Mouse (Mus musculus) regulatory T cell (primary cell): ENCODE results near the gene Ruvbl1.

Experiments used
- in situ Hi-C: fragments of 300-600 bp; cut with MboI, MseI; formaldehyde crosslinking; loops from one replicate; pipeline ENCODE4 v1.15.1; 2025; ENCODE audit warnings: high pct_unique_total_duplicates

The Ruvbl1 gene

DNA sequence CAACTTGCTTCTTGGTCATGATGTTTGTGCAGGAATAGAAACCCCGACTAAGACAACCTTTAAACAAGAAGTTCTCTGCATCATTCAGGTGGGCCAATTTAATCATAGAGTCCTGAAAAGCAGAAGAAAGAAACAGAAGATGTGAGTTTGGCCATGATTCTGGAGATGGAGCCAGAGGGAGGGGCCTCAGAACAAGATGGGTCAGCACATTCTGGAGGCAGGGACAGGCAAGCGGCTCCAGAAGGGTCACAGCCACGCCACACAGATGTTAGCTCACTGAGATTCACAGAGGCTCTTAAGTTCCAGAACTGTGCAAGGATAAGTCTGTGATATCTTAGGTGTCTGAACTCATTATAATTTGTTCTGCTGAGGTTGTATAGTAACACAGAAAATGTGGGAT is 79.0 kb downstream of the Ruvbl1 start:
- in situ Hi-C loops = no loop called here

DNA sequence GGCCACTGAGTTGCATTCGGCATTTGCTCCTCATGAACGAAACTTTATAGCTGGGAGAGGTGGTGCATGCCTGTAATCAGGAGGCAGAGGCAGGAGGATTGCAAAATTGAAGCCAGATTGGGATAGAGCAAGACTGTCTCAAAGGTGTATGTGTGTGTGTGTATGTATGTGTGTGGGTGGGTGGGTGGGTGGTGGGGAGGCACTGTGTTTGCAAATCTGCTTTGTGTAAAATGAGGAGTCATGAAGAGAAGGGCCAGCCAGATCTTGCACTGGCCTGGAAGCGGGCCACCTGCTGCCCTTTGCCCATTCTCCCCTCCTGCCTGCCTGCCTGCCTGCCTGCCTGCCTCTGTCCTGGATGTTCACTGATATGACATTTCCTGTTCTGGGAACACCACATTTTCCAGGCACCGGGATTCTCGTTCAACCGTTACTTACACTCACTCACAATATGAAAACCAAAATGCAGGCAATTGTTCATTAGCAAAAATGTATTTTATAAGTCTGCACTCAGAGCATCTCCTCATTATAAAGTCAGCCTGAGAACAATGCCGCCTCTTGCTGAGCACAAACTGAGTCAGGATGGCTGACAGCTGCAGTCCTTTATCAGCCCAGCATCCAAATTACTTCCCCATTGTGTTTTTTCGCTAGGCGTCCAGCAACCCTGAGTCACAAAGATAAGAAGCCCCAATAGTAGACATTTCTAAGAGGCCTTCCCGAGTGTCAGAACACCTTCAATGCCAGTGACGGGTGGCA is 79.6 kb downstream of the Ruvbl1 start:
- in situ Hi-C loops = no loop called here

DNA sequence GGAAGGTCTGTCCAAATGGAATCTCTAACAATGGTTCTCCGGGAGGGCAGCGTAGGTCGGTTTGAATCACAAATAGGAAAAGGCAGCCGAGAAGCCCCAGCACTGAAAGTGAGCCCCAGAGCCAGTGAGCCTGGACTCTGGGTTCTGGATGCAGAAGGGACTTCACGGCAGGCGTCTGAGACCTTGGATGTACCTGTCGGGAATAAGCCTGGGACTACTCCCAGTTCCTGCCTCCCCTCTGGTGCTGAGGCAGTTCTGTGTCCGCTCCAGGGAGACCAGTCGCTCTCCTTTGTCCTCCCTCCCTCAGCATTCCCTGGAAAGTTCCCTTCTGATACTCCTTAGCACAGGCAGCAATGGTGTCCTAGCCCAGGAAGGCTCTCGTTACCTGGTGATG is 80.2 kb downstream of the Ruvbl1 start:
- in situ Hi-C loops = no loop called here
